Mouse (Mus musculus): Measurements from ENCODE around the gene Cul7.

DNA sequence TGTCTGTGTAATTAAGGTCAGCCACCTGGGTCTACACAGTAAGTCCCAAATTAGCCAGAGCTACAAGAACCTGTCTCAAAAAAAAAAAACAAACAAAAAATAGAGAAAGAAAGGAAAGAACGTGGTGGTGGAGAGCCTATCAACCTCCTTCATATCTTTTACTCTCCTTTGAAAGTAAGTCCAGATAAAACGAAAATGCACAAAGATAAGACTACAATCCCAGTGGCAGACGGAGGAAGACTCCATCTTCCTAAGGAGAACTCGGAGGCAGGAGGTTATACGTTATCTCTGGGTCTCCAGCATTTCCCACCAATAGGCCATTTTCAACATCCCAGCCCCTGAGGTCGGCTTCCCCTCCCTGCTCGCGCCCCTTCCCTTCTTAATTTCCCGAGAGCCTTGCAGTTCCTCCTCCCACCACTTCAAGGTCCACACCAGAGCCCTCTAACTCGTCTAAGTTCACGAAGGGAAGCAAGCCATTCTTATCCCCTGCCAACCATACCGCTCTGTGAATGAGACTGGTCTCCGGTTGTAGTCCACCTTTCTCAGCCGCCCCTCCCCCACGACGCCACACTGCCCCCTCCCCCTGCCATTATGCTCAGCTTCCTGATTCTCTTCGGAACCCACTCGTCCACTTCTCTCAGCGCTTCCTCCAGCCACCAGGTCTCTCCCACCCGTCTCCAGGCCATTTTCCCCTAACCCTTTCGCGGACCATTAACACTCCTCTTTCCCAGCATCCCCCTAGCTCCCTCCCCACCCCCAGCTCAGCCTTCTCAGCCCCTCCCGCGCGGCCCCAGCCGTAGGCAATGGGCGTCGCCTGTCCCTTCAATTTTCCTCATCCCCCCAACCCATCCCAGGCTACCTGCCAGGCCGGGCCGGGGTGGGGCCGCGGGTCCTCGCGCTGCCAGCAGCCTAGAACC lies 30.0 kb downstream of the Cul7 start:
- peak; percentile 18; the same call in 1 of the 2 replicates for TF ChIP-seq CTCF (IDR thresholded peaks at IDR 0.05; ENCODE audit: low read depth)
- TF ChIP-seq EP300 (IDR thresholded peaks at IDR 0.05; ENCODE audit: low read depth): no peak

Data from heart, postnatal 0 days (tissue).